Mouse (Mus musculus) kidney, embryonic 16.5 days (tissue): ENCODE results near the gene Gpr161. TPM values are rescaled to one million over a fixed set of nuclear protein-coding genes. Genes with fewer than 3 reads are reported as not detected.
A peak's percentile ranks its signal among the peaks of the same experiment; 100 is the strongest.
"Not testable (repeated sequence)": the region's sequence is repeated elsewhere in the genome, so short reads cannot be mapped to it uniquely, and the experiment has no call there.

ENCODE experiments used
- ATAC-seq: fragments of 200-750 bp; cut with Nextera tagmentation; 2 replicates; pipeline ENCODE4 v1.8.0; 2017; ENCODE audit warnings: moderate TSS enrichment; ENCODE audit not compliant: low FRiP score, low TSS enrichment
- H3K27ac ChIP-seq: fragments of 300-500 bp; sonication (generic); 2 replicates; pipeline ENCODE4 v1.5.1; 2014; ENCODE audit warnings: low read length
- H3K27me3 ChIP-seq: fragments of 300-500 bp; sonication (generic); 2 replicates; pipeline ENCODE4 v1.6.1; 2014; ENCODE audit warnings: low read length, control low read depth, mixed read lengths; ENCODE audit not compliant: insufficient read depth
- H3K36me3 ChIP-seq: fragments of 300-500 bp; sonication (generic); 2 replicates; pipeline ENCODE4 v1.6.1; 2014; ENCODE audit warnings: low read length, control low read depth, mixed read lengths; ENCODE audit not compliant: insufficient read depth
- H3K4me1 ChIP-seq: fragments of 300-500 bp; sonication (generic); 2 replicates; pipeline ENCODE4 v1.6.1; 2014; ENCODE audit warnings: low read length, control low read depth, mixed read lengths; ENCODE audit not compliant: insufficient read depth
- H3K4me2 ChIP-seq: fragments of 300-500 bp; sonication (generic); replicated peaks from 2 replicates; pipeline ENCODE4 v1.6.1; 2014; ENCODE audit warnings: low read depth, low read length
- H3K4me3 ChIP-seq: fragments of 300-500 bp; sonication (generic); 2 replicates; pipeline ENCODE4 v1.5.1; 2014; ENCODE audit warnings: mild to moderate bottlenecking, low read length
- H3K9ac ChIP-seq: fragments of 300-500 bp; sonication (generic); replicated peaks from 2 replicates; pipeline ENCODE4 v1.6.1; 2014; ENCODE audit warnings: low read length
- H3K9me3 ChIP-seq: fragments of 300-500 bp; sonication (generic); 2 replicates; pipeline ENCODE4 v1.6.1; 2016; ENCODE audit warnings: low read length, control low read depth
- WGBS: fragments of 180-500 bp; shearing (Covaris S2); extraction: QIAGEN DNeasy Blood & Tissue Kit; methylation state at CpG from one replicate; pipeline ENCODE4 v1.1.7; 2014; 5-methylcytosine and 5-hydroxymethylcytosine counted together
- polyA plus RNA-seq: library from polyadenylated mRNA; unstranded; fragments of >200 nt; fragmentation: Nextera tagmentation; extraction: Ambion mirVana; gene quantifications from 2 replicates; pipeline ENCODE4 v1.2.1, GENCODE M21; 2015

Gene Gpr161
- polyA plus RNA-seq, 1 experiment from 2014 or later: 1.3 TPM

- no peak overlapping the region for H3K9ac ChIP-seq
- peaks cover 17% of the 10 kb centered on the region for H3K36me3 ChIP-seq
- no peaks in the 10 kb centered on the region for H3K27me3 ChIP-seq
- ATAC-seq: no peak
- no peaks in the 10 kb centered on the region for H3K9me3 ChIP-seq
- H3K27ac ChIP-seq: no peak overlapping the region
- no peaks in the 10 kb centered on the region for H3K4me1 ChIP-seq
- no peak overlapping the region for H3K4me3 ChIP-seq
- no peak overlapping the region for H3K4me2 ChIP-seq
- 83% methylated on average over 2 of the region's 2 CpGs for WGBS
These were observed 31.8 kb downstream of the Gpr161 start for GRCm38 (mm10) chr1:165327370-165327769.

- H3K27me3 ChIP-seq: no peaks in the 10 kb centered on the region
- H3K9ac ChIP-seq: no peak overlapping the region
- H3K4me2 ChIP-seq: no peak overlapping the region
- no peaks in the 10 kb centered on the region for H3K4me1 ChIP-seq
- H3K36me3 ChIP-seq: peaks cover 15% of the 10 kb centered on the region; the same call in 1 of the 2 replicates
- no peaks in the 10 kb centered on the region for H3K9me3 ChIP-seq
- 88% methylated on average over 5 of the region's 5 CpGs for WGBS
- ATAC-seq: no peak
- H3K27ac ChIP-seq: no peak overlapping the region
- H3K4me3 ChIP-seq: no peak overlapping the region
These were observed 32.2 kb downstream of the Gpr161 start for GRCm38 (mm10) chr1:165327831-165328230.

- WGBS: 93% methylated on average over 17 of the region's 17 CpGs
These were observed 33.0 kb downstream of the Gpr161 start for GRCm38 (mm10) chr1:165328384-165329289.

GRCm38 (mm10) chr1:165330859-165331258 is 35.3 kb downstream of the Gpr161 start:
- peaks cover 11% of the 10 kb centered on the region; the same call in 1 of the 2 replicates for H3K36me3 ChIP-seq
- H3K4me2 ChIP-seq: no peak overlapping the region
- no peak overlapping the region for H3K4me3 ChIP-seq
- no peaks in the 10 kb centered on the region for H3K9me3 ChIP-seq
- no peak for ATAC-seq
- no peaks in the 10 kb centered on the region for H3K4me1 ChIP-seq
- H3K27ac ChIP-seq: no peak overlapping the region
- no peak overlapping the region for H3K9ac ChIP-seq
- no peaks in the 10 kb centered on the region for H3K27me3 ChIP-seq

More at GRCm38 (mm10) chr1:165328384-165329289, 33.0 kb downstream of the Gpr161 start:
- not testable (repeated sequence) for H3K27me3 ChIP-seq, H3K4me1 ChIP-seq, H3K4me2 ChIP-seq, ATAC-seq, H3K4me3 ChIP-seq, H3K27ac ChIP-seq, H3K9ac ChIP-seq, H3K9me3 ChIP-seq
- peaks cover 15% of the 10 kb centered on the region; the same call in 1 of the 2 replicates for H3K36me3 ChIP-seq

- no peak for ATAC-seq
- Histone ChIP-seq H3K36me3 (peaks cover 17% of the 10 kb centered on the region), H3K9ac (no peak overlapping the region), H3K9me3 (no peaks in the 10 kb centered on the region), H3K27ac (no peak overlapping the region), H3K4me1 (no peaks in the 10 kb centered on the region), H3K4me3 (no peak overlapping the region), H3K4me2 (no peak overlapping the region), H3K27me3 (no peaks in the 10 kb centered on the region)
- WGBS: 72% methylated on average over 3 of the region's 3 CpGs
These were observed 37.2 kb downstream of the Gpr161 start for GRCm38 (mm10) chr1:165332797-165333196.

GRCm38 (mm10) chr1:165342126-165342525 is 46.5 kb downstream of the Gpr161 start:
- no peak overlapping the region for H3K4me3 ChIP-seq
- H3K27me3 ChIP-seq: no peaks in the 10 kb centered on the region
- no peak overlapping the region for H3K27ac ChIP-seq
- no peak overlapping the region for H3K4me2 ChIP-seq
- no peak overlapping the region for H3K9ac ChIP-seq
- no peak for ATAC-seq
- peaks cover 5% of the 10 kb centered on the region; the same call in 1 of the 2 replicates for H3K36me3 ChIP-seq
- H3K4me1 ChIP-seq: no peaks in the 10 kb centered on the region
- 68% methylated on average over 7 of the region's 7 CpGs for WGBS
- H3K9me3 ChIP-seq: no peaks in the 10 kb centered on the region

GRCm38 (mm10) chr1:165344453-165344852 is 48.9 kb downstream of the Gpr161 start:
- Histone ChIP-seq H3K4me3 (no peak overlapping the region), H3K27ac (no peak overlapping the region), H3K27me3 (no peaks in the 10 kb centered on the region), H3K9me3 (no peaks in the 10 kb centered on the region), H3K36me3 (no peaks in the 10 kb centered on the region), H3K9ac (no peak overlapping the region), H3K4me1 (no peaks in the 10 kb centered on the region), H3K4me2 (no peak overlapping the region)
- WGBS: 50% methylated on average over 4 of the region's 4 CpGs
- ATAC-seq: peak; percentile 46; the same call in 1 of the 2 replicates

- Histone ChIP-seq H3K4me3 (no peak overlapping the region), H3K4me1 (no peaks in the 10 kb centered on the region), H3K27me3 (no peaks in the 10 kb centered on the region), H3K27ac (no peak overlapping the region), H3K9me3 (no peaks in the 10 kb centered on the region), H3K4me2 (no peak overlapping the region), H3K36me3 (peaks cover 12% of the 10 kb centered on the region), H3K9ac (no peak overlapping the region)
- ATAC-seq: peak; percentile 54; the same call in 1 of the 2 replicates
These were observed 53.0 kb downstream of the Gpr161 start for GRCm38 (mm10) chr1:165348627-165349026.

- H3K4me1 ChIP-seq: no peaks in the 10 kb centered on the region
- no peaks in the 10 kb centered on the region for H3K27me3 ChIP-seq
- H3K4me3 ChIP-seq: no peak overlapping the region
- 28% methylated on average over 2 of the region's 2 CpGs for WGBS
- no peak for ATAC-seq
- H3K4me2 ChIP-seq: no peak overlapping the region
- 0 out of 2 replicates have a peak, but pooled peaks cover 4% of the 10 kb centered on the region for H3K36me3 ChIP-seq
- H3K9ac ChIP-seq: no peak overlapping the region
- H3K27ac ChIP-seq: no peak overlapping the region
- H3K9me3 ChIP-seq: no peaks in the 10 kb centered on the region
These were observed 60.8 kb downstream of the Gpr161 start for GRCm38 (mm10) chr1:165356347-165356746.

- Histone ChIP-seq H3K9me3 (no peaks in the 10 kb centered on the region), H3K4me3 (no peak overlapping the region), H3K27ac (no peak overlapping the region), H3K36me3 (0 out of 2 replicates have a peak, but pooled peaks cover 3% of the 10 kb centered on the region), H3K4me2 (no peak overlapping the region), H3K27me3 (no peaks in the 10 kb centered on the region), H3K9ac (no peak overlapping the region), H3K4me1 (no peaks in the 10 kb centered on the region)
- ATAC-seq: no peak
- WGBS: 84% methylated on average over 2 of the region's 2 CpGs
These were observed 67.7 kb downstream of the Gpr161 start for GRCm38 (mm10) chr1:165363271-165363670.
